Mouse (Mus musculus): Measurements from ENCODE around the gene Wnt2b. TPM values are rescaled to one million over a fixed set of nuclear protein-coding genes. Genes with fewer than 3 reads are reported as not detected.

Gene Wnt2b
- polyA plus RNA-seq (2015; fragmentation: Nextera tagmentation; extraction: Ambion mirVana), result 0.43 and 0.59 TPM in 2 replicates

GRCm38 (mm10) chr3:104961066-104962059 is at the start of gene Wnt2b:
Gene Wnt2b, minus strand, starts transcription at chr3:104961921.
- Histone ChIP-seq H3K27me3 (ENCODE audit: insufficient read depth, low read length) (peaks cover 29% of the 10 kb centered on the region), H3K4me3 (replicated peaks; ENCODE audit: low read depth, low read length) (peak within 1 kb of the TSS; percentile 42), H3K36me3 (ENCODE audit: insufficient read depth, low read length) (no peaks in the 10 kb centered on the region), H3K4me2 (ENCODE audit: low read length) (peak within 1 kb of the TSS; percentile 83), H3K27ac (no peak within 1 kb of the TSS), H3K4me1 (replicated peaks; ENCODE audit: insufficient read depth, low read length) (peaks cover 11% of the 10 kb centered on the region; the same call in 1 of the 2 replicates), H3K9me3 (replicated peaks; ENCODE audit: low read length) (no peaks in the 10 kb centered on the region), H3K9ac (ENCODE audit: low read depth, low read length) (peak within 1 kb of the TSS; percentile 40)
- DNase-seq (ENCODE audit: low spot score), result no peak
- TF ChIP-seq CTCF (IDR thresholded peaks at IDR 0.05; ENCODE audit: low read depth), result no peak
- WGBS, result 4% methylated on average over 72 of the region's 87 CpGs
- peak; percentile 50 for ATAC-seq (replicated peaks; ENCODE audit: low FRiP score, low read depth)

GRCm38 (mm10) chr3:105010681-105011339 is 49.1 kb upstream of the Wnt2b start:
- peak; percentile 47 for DNase-seq (ENCODE audit: low spot score)
- Histone ChIP-seq H3K9ac (ENCODE audit: low read depth, low read length) (no peak overlapping the region), H3K4me1 (replicated peaks; ENCODE audit: insufficient read depth, low read length) (no peaks in the 10 kb centered on the region), H3K4me3 (replicated peaks; ENCODE audit: low read depth, low read length) (no peak overlapping the region), H3K36me3 (ENCODE audit: insufficient read depth, low read length) (peaks cover 40% of the 10 kb centered on the region), H3K9me3 (replicated peaks; ENCODE audit: low read length) (no peaks in the 10 kb centered on the region), H3K27ac (no peak overlapping the region), H3K4me2 (ENCODE audit: low read length) (no peak overlapping the region), H3K27me3 (ENCODE audit: insufficient read depth, low read length) (no peaks in the 10 kb centered on the region)
- TF ChIP-seq CTCF (IDR thresholded peaks at IDR 0.05; ENCODE audit: low read depth), result no peak
- peak; percentile 49; the same call in 1 of the 2 replicates for ATAC-seq (replicated peaks; ENCODE audit: low FRiP score, low read depth)
- WGBS, result 64% methylated on average over 11 of the region's 11 CpGs

GRCm38 (mm10) chr3:105008070-105008469 is 46.3 kb upstream of the Wnt2b start:
- 85% methylated on average over 9 of the region's 9 CpGs for WGBS
- DNase-seq (ENCODE audit: low spot score), result no peak
- ATAC-seq (replicated peaks; ENCODE audit: low FRiP score, low read depth), result no peak

GRCm38 (mm10) chr3:105006101-105006500 is 44.4 kb upstream of the Wnt2b start:
- H3K9me3 ChIP-seq (replicated peaks; ENCODE audit: low read length), result no peaks in the 10 kb centered on the region
- H3K4me1 ChIP-seq (replicated peaks; ENCODE audit: insufficient read depth, low read length), result no peaks in the 10 kb centered on the region
- no peak overlapping the region for H3K4me2 ChIP-seq (ENCODE audit: low read length)
- TF ChIP-seq CTCF (IDR thresholded peaks at IDR 0.05; ENCODE audit: low read depth), result no peak
- H3K9ac ChIP-seq (ENCODE audit: low read depth, low read length), result no peak overlapping the region
- ATAC-seq (replicated peaks; ENCODE audit: low FRiP score, low read depth), result no peak
- no peak overlapping the region for H3K27ac ChIP-seq
- DNase-seq (ENCODE audit: low spot score), result no peak
- H3K36me3 ChIP-seq (ENCODE audit: insufficient read depth, low read length), result peaks cover 74% of the 10 kb centered on the region
- no peak overlapping the region for H3K4me3 ChIP-seq (replicated peaks; ENCODE audit: low read depth, low read length)
- WGBS, result 70% methylated on average over 6 of the region's 6 CpGs
- no peaks in the 10 kb centered on the region for H3K27me3 ChIP-seq (ENCODE audit: insufficient read depth, low read length)

More at GRCm38 (mm10) chr3:105008070-105008469, 46.3 kb upstream of the Wnt2b start:
- Histone ChIP-seq H3K36me3 (ENCODE audit: insufficient read depth, low read length) (peaks cover 63% of the 10 kb centered on the region), H3K27me3 (ENCODE audit: insufficient read depth, low read length) (no peaks in the 10 kb centered on the region), H3K4me1 (replicated peaks; ENCODE audit: insufficient read depth, low read length) (no peaks in the 10 kb centered on the region), H3K27ac (no peak overlapping the region), H3K9ac (ENCODE audit: low read depth, low read length) (no peak overlapping the region), H3K4me2 (ENCODE audit: low read length) (no peak overlapping the region), H3K4me3 (replicated peaks; ENCODE audit: low read depth, low read length) (no peak overlapping the region), H3K9me3 (replicated peaks; ENCODE audit: low read length) (no peaks in the 10 kb centered on the region)
- no peak for TF ChIP-seq CTCF (IDR thresholded peaks at IDR 0.05; ENCODE audit: low read depth)

- no peaks in the 10 kb centered on the region for H3K9me3 ChIP-seq (replicated peaks; ENCODE audit: low read length)
- ATAC-seq (replicated peaks; ENCODE audit: low FRiP score, low read depth), result no peak
- no peak for DNase-seq (ENCODE audit: low spot score)
Observed at GRCm38 (mm10) chr3:105005561-105006065, 43.9 kb upstream of the Wnt2b start.

GRCm38 (mm10) chr3:105005011-105005410 is 43.3 kb upstream of the Wnt2b start:
- Histone ChIP-seq H3K36me3 (ENCODE audit: insufficient read depth, low read length) (peaks cover 65% of the 10 kb centered on the region), H3K4me2 (ENCODE audit: low read length) (no peak overlapping the region), H3K27me3 (ENCODE audit: insufficient read depth, low read length) (no peaks in the 10 kb centered on the region), H3K4me3 (replicated peaks; ENCODE audit: low read depth, low read length) (no peak overlapping the region), H3K9ac (ENCODE audit: low read depth, low read length) (no peak overlapping the region), H3K27ac (no peak overlapping the region), H3K4me1 (replicated peaks; ENCODE audit: insufficient read depth, low read length) (no peaks in the 10 kb centered on the region), H3K9me3 (replicated peaks; ENCODE audit: low read length) (no peaks in the 10 kb centered on the region)
- ATAC-seq (replicated peaks; ENCODE audit: low FRiP score, low read depth), result no peak
- 94% methylated on average over 10 of the region's 10 CpGs for WGBS
- DNase-seq (ENCODE audit: low spot score), result no peak
- TF ChIP-seq CTCF (IDR thresholded peaks at IDR 0.05; ENCODE audit: low read depth), result no peak

More at GRCm38 (mm10) chr3:105005561-105006065, 43.9 kb upstream of the Wnt2b start:
- H3K4me3 ChIP-seq (replicated peaks; ENCODE audit: low read depth, low read length), result no peak overlapping the region
- peaks cover 70% of the 10 kb centered on the region for H3K36me3 ChIP-seq (ENCODE audit: insufficient read depth, low read length)
- H3K27ac ChIP-seq, result no peak overlapping the region
- TF ChIP-seq CTCF (IDR thresholded peaks at IDR 0.05; ENCODE audit: low read depth), result no peak
- H3K4me2 ChIP-seq (ENCODE audit: low read length), result no peak overlapping the region
- WGBS, result 90% methylated on average over 20 of the region's 20 CpGs
- H3K27me3 ChIP-seq (ENCODE audit: insufficient read depth, low read length), result no peaks in the 10 kb centered on the region
- no peak overlapping the region for H3K9ac ChIP-seq (ENCODE audit: low read depth, low read length)
- H3K4me1 ChIP-seq (replicated peaks; ENCODE audit: insufficient read depth, low read length), result no peaks in the 10 kb centered on the region
